Mouse (Mus musculus): ENCODE measurements around the gene Gm20388.

DNA sequence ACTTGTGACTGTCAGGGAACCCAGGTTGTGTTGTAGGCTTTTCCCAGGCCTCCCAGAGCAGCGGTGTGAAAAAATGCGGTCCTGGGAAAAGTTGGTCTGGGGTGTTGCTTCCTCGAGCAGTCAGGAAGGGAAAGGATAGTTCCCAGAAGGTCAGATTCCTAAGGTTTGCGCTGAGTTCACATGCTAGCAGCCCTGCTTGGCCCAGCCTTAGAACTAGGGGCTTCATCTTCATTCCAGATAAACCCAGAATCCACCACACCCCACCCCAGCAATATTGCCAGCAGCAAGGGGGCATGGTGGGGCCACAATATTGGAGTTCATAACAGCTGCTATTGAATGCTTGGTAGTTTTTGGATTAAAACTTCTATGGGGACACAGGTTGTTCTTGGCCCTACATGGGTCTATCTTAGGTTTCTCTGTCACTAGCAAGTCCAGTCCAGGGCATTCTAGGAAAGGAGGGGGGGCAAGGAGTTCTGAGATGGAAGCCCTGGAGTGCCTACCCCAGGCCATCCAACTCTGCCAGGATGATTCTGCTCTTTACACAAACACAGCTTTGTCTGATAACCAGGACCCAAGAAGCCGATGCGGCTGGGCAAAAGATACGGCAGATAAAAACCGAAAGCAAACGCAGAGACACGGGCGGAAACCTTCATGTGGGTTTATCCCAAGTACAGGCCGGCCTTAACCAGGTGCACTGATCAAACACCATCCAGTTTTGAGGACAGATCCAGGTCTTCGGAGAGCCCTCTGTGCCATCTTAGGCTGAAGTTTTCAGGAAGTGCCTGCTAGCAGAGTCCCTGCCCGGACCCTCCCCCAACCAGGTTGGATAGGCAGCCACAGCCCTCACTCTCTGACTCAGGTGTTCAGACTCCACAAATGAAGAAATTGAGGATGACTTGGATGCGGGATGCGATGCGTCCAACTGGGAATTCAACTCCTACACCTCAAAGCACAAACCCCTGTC lies 1210.1 kb downstream of the Gm20388 start:
- TF ChIP-seq EP300 (IDR thresholded peaks at IDR 0.05; ENCODE audit: insufficient read depth, low read depth, low read length), result no peak
- no peak for TF ChIP-seq POLR2A (IDR thresholded peaks at IDR 0.05; ENCODE audit: insufficient read depth, low read length)

Measured in ES-Bruce4 (cell line).